Mouse (Mus musculus) MEL (cell line): Measurements from ENCODE around the gene Adra1d.

Experiments
- CTCF ChIP-seq, 3 experiments: IDR thresholded peaks in 2 of 3; conservative IDR thresholded peaks in 1 of 3; 2 replicates each; pipeline ENCODE4 v1.5.1; 2011 to 2012; ENCODE audit warnings: low read length in 3 of 3, low read depth in 2 of 3, mild to moderate bottlenecking in 2 of 3, improper control_type of control experiment in 1 of 3, inconsistent platforms in 1 of 3, mixed read lengths in 1 of 3, moderate library complexity in 1 of 3; ENCODE audit not compliant: control insufficient read depth in 1 of 3, insufficient read depth in 1 of 3, poor library complexity in 1 of 3, severe bottlenecking in 1 of 3
- EP300 ChIP-seq, 2 experiments: IDR thresholded peaks; 2 replicates each; pipeline ENCODE4 v1.6.1; 2011; ENCODE audit warnings: improper control_type of control experiment in 2 of 2, low read length in 2 of 2, low read depth in 1 of 2, mild to moderate bottlenecking in 1 of 2
- GATA1 ChIP-seq: IDR thresholded peaks from 2 replicates; pipeline ENCODE4 v1.6.1; 2011; ENCODE audit warnings: low read depth, low read length, improper control_type of control experiment
- HCFC1 ChIP-seq: IDR thresholded peaks from 2 replicates; pipeline ENCODE4 v1.6.1; 2012; ENCODE audit warnings: low read depth, mild to moderate bottlenecking, inconsistent platforms, low read length, improper control_type of control experiment, moderate library complexity
- MXI1 ChIP-seq: IDR thresholded peaks from 2 replicates; pipeline ENCODE4 v1.6.1; 2011; ENCODE audit warnings: mild to moderate bottlenecking, low read depth, low read length, improper control_type of control experiment
- POLR2A ChIP-seq, 2 experiments: IDR thresholded peaks; 2 replicates each; pipeline ENCODE4 v1.6.1; 2011 to 2012; ENCODE audit warnings: low read length in 2 of 2, mild to moderate bottlenecking in 2 of 2, control low read depth in 1 of 2, improper control_type of control experiment in 1 of 2, low read depth in 1 of 2, moderate library complexity in 1 of 2; ENCODE audit not compliant: control insufficient read depth in 1 of 2, insufficient read depth in 1 of 2, poor library complexity in 1 of 2
- POLR2AphosphoS2 ChIP-seq: IDR thresholded peaks from 2 replicates; pipeline ENCODE4 v1.6.1; 2011; ENCODE audit warnings: low read length, improper control_type of control experiment
- SMC3 ChIP-seq: IDR thresholded peaks from 2 replicates; pipeline ENCODE4 v1.6.1; 2011; ENCODE audit warnings: low read depth, low read length, improper control_type of control experiment
- TBP ChIP-seq: IDR thresholded peaks from 2 replicates; pipeline ENCODE4 v1.8.0; 2011; ENCODE audit warnings: low read depth, low read length, improper control_type of control experiment
- USF2 ChIP-seq, 2 experiments: IDR thresholded peaks; 2 replicates each; pipeline ENCODE4 v1.6.1; 2011 to 2012; ENCODE audit warnings: improper control_type of control experiment in 2 of 2, low read length in 2 of 2, borderline replicate concordance in 1 of 2, inconsistent platforms in 1 of 2, low read depth in 1 of 2, mild to moderate bottlenecking in 1 of 2; ENCODE audit not compliant: insufficient read depth in 1 of 2
- ZKSCAN1 ChIP-seq: IDR thresholded peaks from 2 replicates; pipeline ENCODE4 v1.6.1; 2012; ENCODE audit warnings: low read depth, mild to moderate bottlenecking, inconsistent platforms, low read length, improper control_type of control experiment, moderate library complexity

- TF ChIP-seq EP300 (IDR thresholded peaks at IDR 0.05; ENCODE audit: low read depth in 1 of 2, low read length in 2 of 2) (no peak), USF2 (IDR thresholded peaks at IDR 0.05; ENCODE audit: borderline replicate concordance in 1 of 2, insufficient read depth in 1 of 2, low read depth in 1 of 2, low read length in 2 of 2) (no peak), CTCF (IDR thresholded peaks at IDR 0.05 in 2 of 3, conservative IDR thresholded peaks at IDR 0.05 in 1 of 3; ENCODE audit: control insufficient read depth in 1 of 3, insufficient read depth in 1 of 3, low read depth in 2 of 3, low read length in 3 of 3, poor library complexity in 1 of 3, severe bottlenecking in 1 of 3) (no peak), POLR2AphosphoS2 (no peak), SMC3 (no peak), GATA1 (no peak), POLR2A (IDR thresholded peaks at IDR 0.05; ENCODE audit: control insufficient read depth in 1 of 2, insufficient read depth in 1 of 2, low read depth in 1 of 2, low read length in 2 of 2, poor library complexity in 1 of 2) (no peak), ZKSCAN1 (no peak), MXI1 (no peak), TBP (no peak), HCFC1 (no peak)
Observed at GRCm38 (mm10) chr2:131551701-131552620, 10.1 kb downstream of the Adra1d start.
